Mouse (Mus musculus) heart, adult 2 months (tissue): ENCODE measurements at regions not wholly inside any gene's neighbourhood (a gene's known extent, or its start where the extent isn't known, plus 50 kb on each side); places are given as distances from the start of the nearest gene placed in this dataset.

Source experiments
- CTCF ChIP-seq: fragments of 200-600 bp; IDR thresholded peaks from 2 replicates; pipeline ENCODE4 v1.8.1; 2022; ENCODE audit warnings: antibody characterized with exemption, mild to moderate bottlenecking, moderate library complexity
- EP300 ChIP-seq: fragments of 200-500 bp; IDR thresholded peaks from 2 replicates; pipeline ENCODE4 v1.6.1; 2011; ENCODE audit warnings: low read depth, low read length, control low read depth; ENCODE audit not compliant: insufficient read depth
- POLR2A ChIP-seq: fragments of 200-500 bp; IDR thresholded peaks from 2 replicates; pipeline ENCODE4 v1.6.1; 2011; ENCODE audit warnings: mild to moderate bottlenecking, low read depth, low read length, control low read depth; ENCODE audit not compliant: insufficient read depth

- TF ChIP-seq CTCF (no peak), POLR2A (no peak), EP300 (no peak)
Measured at GRCm38 (mm10) chr4:39926021-39926591, 216.8 kb upstream of the Aco1 start.
